Mouse (Mus musculus) liver, adult 2 months (tissue): ENCODE results near the gene Kmt2b. TPM values are rescaled to one million over a fixed set of nuclear protein-coding genes. Genes with fewer than 3 reads are reported as not detected.

ENCODE experiments used
- DNase-seq: peaks from one replicate; pipeline ENCODE4 v3.0.0-alpha.2; 2011; ENCODE audit warnings: low read depth, low spot score; ENCODE audit errors: extremely low read depth
- H3K27ac ChIP-seq: fragments of 200-500 bp; replicated peaks from 2 replicates; pipeline ENCODE4 v1.5.1; 2012; ENCODE audit warnings: low read depth, mild to moderate bottlenecking, control low read depth, inconsistent platforms, low read length; ENCODE audit not compliant: insufficient read depth
- H3K27me3 ChIP-seq: fragments of 200-500 bp; 2 replicates; pipeline ENCODE4 v1.6.1; 2012; ENCODE audit warnings: mild to moderate bottlenecking, moderate library complexity, low read length, inconsistent platforms; ENCODE audit not compliant: control insufficient read depth, insufficient read depth
- H3K36me3 ChIP-seq: fragments of 200-500 bp; 2 replicates; pipeline ENCODE4 v1.6.1; 2012; ENCODE audit warnings: low read length, inconsistent platforms; ENCODE audit not compliant: control insufficient read depth, insufficient read depth
- H3K4me1 ChIP-seq: fragments of 200-500 bp; 2 replicates; pipeline ENCODE4 v1.6.1; 2011; ENCODE audit warnings: low read length; ENCODE audit not compliant: control insufficient read depth, insufficient read depth
- H3K4me3 ChIP-seq: fragments of 200-500 bp; 2 replicates; pipeline ENCODE4 v1.5.1; 2011; ENCODE audit warnings: low read depth, mild to moderate bottlenecking, control low read depth, low read length, moderate library complexity; ENCODE audit not compliant: insufficient read depth
- H3K79me2 ChIP-seq: fragments of 200-500 bp; 2 replicates; pipeline ENCODE4 v1.6.1; 2012; ENCODE audit warnings: inconsistent platforms, mild to moderate bottlenecking, low read length, moderate library complexity; ENCODE audit not compliant: control insufficient read depth, insufficient read depth
- H3K9ac ChIP-seq: fragments of 200-500 bp; 2 replicates; pipeline ENCODE4 v1.6.1; 2012; ENCODE audit warnings: low read depth, mild to moderate bottlenecking, control low read depth, inconsistent platforms, low read length
- CTCF ChIP-seq: fragments of 200-500 bp; IDR thresholded peaks from 2 replicates; pipeline ENCODE4 v1.5.1; 2011; ENCODE audit warnings: low read depth, low read length, control low read depth
- POLR2A ChIP-seq: fragments of 200-500 bp; IDR thresholded peaks from 2 replicates; pipeline ENCODE4 v1.6.1; 2011; ENCODE audit warnings: low read length, control low read depth; ENCODE audit not compliant: insufficient read depth; ENCODE audit errors: extremely low read depth
- WGBS: fragments of 180-500 bp; shearing (Covaris S2); methylation state at CpG from one replicate; pipeline ENCODE4 v1.1.7; 2018; 5-methylcytosine and 5-hydroxymethylcytosine counted together
- polyA plus RNA-seq: library from polyadenylated mRNA; depleted of rRNA; stranded (reverse); fragments of >200 nt; gene quantifications from 2 replicates; pipeline ENCODE4 v1.2.3, GENCODE M21; 2012; rRNA removed
- total RNA-seq: library from RNA; depleted of rRNA; stranded (reverse); fragments of >200 nt; gene quantifications from 2 replicates; pipeline ENCODE4 v1.2.3, GENCODE M21; 2014; rRNA removed

Gene Kmt2b
- total and polyA plus RNA-seq, 2 experiments, result 3.4 to 19.2 TPM

DNA sequence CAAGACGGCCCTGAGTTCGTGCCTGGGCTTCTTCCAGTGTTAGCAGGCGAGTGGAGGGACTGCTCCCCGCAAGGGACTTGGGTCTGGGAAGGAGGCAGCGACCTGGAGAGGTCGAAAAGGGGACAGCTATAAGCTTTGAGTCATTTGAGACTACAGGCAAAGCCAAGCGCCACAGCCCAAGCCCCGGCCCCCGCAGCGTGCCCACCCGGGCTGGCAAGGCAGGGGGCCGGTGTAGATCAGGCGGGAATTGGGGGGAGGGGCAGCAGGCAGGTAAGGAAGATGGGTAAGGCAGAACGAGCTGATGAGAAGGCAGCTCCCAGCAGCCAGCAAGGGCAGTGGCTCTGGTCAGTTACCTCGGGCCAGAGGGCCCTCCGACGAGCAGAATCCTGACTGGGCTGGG lies 62.1 kb downstream of the Kmt2b start:
- no peaks in the 10 kb centered on the region for H3K27me3 ChIP-seq
- 46% methylated on average over 17 of the region's 17 CpGs for WGBS
- no peaks in the 10 kb centered on the region for H3K36me3 ChIP-seq
- H3K79me2 ChIP-seq, result no peaks in the 10 kb centered on the region
- H3K9ac ChIP-seq, result no peak overlapping the region
- TF ChIP-seq POLR2A (no peak), CTCF (no peak)
- no peak overlapping the region for H3K27ac ChIP-seq
- no peak for DNase-seq
- H3K4me1 ChIP-seq, result no peaks in the 10 kb centered on the region
- no peak overlapping the region for H3K4me3 ChIP-seq

DNA sequence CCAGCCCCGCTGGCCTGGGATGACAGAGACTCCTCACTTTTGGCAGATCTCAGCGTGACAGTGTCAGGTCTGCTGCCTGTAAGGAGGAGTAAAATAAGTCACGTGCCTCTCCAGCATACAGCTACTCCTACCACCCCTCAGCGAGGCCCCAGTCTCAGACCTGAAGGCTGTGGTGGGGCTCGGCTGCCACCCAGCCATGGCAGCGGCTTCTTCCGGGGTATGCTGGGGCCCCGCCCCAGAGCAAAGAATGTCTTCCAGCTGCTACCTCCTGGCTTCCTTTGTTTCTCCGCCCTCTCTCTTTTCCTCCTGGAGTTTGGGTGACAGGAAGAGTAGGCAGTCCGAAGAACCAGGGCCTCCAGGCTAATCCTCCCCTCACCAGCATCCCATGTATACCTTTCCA lies 62.6 kb downstream of the Kmt2b start:
- Histone ChIP-seq H3K4me1 (no peaks in the 10 kb centered on the region), H3K79me2 (no peaks in the 10 kb centered on the region), H3K9ac (no peak overlapping the region), H3K27ac (no peak overlapping the region), H3K36me3 (no peaks in the 10 kb centered on the region), H3K27me3 (no peaks in the 10 kb centered on the region), H3K4me3 (no peak overlapping the region)
- no peak for DNase-seq
- WGBS, result 62% methylated on average over 10 of the region's 10 CpGs
- TF ChIP-seq POLR2A (no peak), CTCF (no peak)

DNA sequence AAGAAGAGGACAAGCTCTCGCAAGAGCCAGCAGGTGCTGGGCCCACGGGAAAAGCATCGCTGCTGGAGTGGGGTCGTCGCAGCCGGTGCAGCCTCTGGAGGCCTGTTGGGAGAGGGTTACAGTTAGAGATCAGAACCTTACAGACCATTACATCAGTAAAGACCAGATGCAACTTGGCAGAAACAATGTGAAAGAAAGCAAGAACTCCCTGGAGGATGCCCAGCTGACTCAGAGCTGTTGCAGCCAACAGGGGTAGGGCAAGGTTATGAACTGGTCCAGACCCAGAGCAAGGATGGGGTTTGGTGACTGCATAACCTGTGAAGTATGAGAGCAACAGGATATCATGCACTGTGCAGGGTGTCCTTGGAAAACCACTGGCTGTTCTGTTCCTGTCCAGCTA lies 64.0 kb downstream of the Kmt2b start:
- whole genome bisulfite sequencing, result 91% methylated on average over 6 of the region's 6 CpGs
- no peak for DNase-seq
- no peaks in the 10 kb centered on the region for H3K27me3 ChIP-seq
- TF ChIP-seq CTCF, result no peak
- no peak for TF ChIP-seq POLR2A
- H3K4me3 ChIP-seq, result no peak overlapping the region
- no peak overlapping the region for H3K27ac ChIP-seq
- H3K36me3 ChIP-seq, result no peaks in the 10 kb centered on the region
- no peaks in the 10 kb centered on the region for H3K79me2 ChIP-seq
- no peak overlapping the region for H3K9ac ChIP-seq
- H3K4me1 ChIP-seq, result no peaks in the 10 kb centered on the region

GRCm38 (mm10) chr7:30522871-30523270 lies 65.7 kb downstream of the Kmt2b start:
- WGBS, result 92% methylated on average over 10 of the region's 10 CpGs
- no peak overlapping the region for H3K9ac ChIP-seq
- DNase-seq, result no peak
- TF ChIP-seq CTCF (no peak), POLR2A (no peak)
- no peak overlapping the region for H3K4me3 ChIP-seq
- H3K79me2 ChIP-seq, result no peaks in the 10 kb centered on the region
- H3K27me3 ChIP-seq, result no peaks in the 10 kb centered on the region
- H3K36me3 ChIP-seq, result no peaks in the 10 kb centered on the region
- H3K27ac ChIP-seq, result no peak overlapping the region
- no peaks in the 10 kb centered on the region for H3K4me1 ChIP-seq

GRCm38 (mm10) chr7:30520856-30521255 lies 67.7 kb downstream of the Kmt2b start:
- H3K4me3 ChIP-seq, result no peak overlapping the region
- H3K79me2 ChIP-seq, result no peaks in the 10 kb centered on the region
- no peak overlapping the region for H3K9ac ChIP-seq
- H3K36me3 ChIP-seq, result no peaks in the 10 kb centered on the region
- no peak for DNase-seq
- H3K27me3 ChIP-seq, result no peaks in the 10 kb centered on the region
- H3K4me1 ChIP-seq, result no peaks in the 10 kb centered on the region
- 92% methylated on average over 5 of the region's 5 CpGs for WGBS
- TF ChIP-seq CTCF (no peak), POLR2A (no peak)
- no peak overlapping the region for H3K27ac ChIP-seq

- TF ChIP-seq CTCF (no peak), POLR2A (no peak)
- Histone ChIP-seq H3K4me3 (no peak overlapping the region), H3K36me3 (no peaks in the 10 kb centered on the region), H3K27me3 (no peaks in the 10 kb centered on the region), H3K4me1 (no peaks in the 10 kb centered on the region), H3K79me2 (no peaks in the 10 kb centered on the region), H3K27ac (no peak overlapping the region), H3K9ac (no peak overlapping the region)
- 87% methylated on average over 4 of the region's 4 CpGs for WGBS
- no peak for DNase-seq
These were observed 68.1 kb downstream of the Kmt2b start for GRCm38 (mm10) chr7:30520396-30520795.

Other genes starting within 250 kb of the Kmt2b start
Only the 30 nearest of the 31 such genes appear.
- gene Lrfn3, start 226.0 kb downstream of the Kmt2b start, total RNA-seq, result 0.74 and 1.7 TPM in 2 replicates
- gene Lrfn3, start 226.0 kb downstream of the Kmt2b start, polyA plus RNA-seq, result 12.9 and 22.2 TPM in 2 replicates
- 46.1 and 57.6 TPM in 2 replicates for gene Tyrobp, start 175.0 kb downstream of the Kmt2b start, total RNA-seq
- 48.1 and 86.4 TPM in 2 replicates for gene Tyrobp, start 175.0 kb downstream of the Kmt2b start, polyA plus RNA-seq
- 1.9 and 2.1 TPM in 2 replicates for gene Hcst, start 168.9 kb downstream of the Kmt2b start, total RNA-seq
- 3.3 and 5.0 TPM in 2 replicates for gene Hcst, start 168.9 kb downstream of the Kmt2b start, polyA plus RNA-seq
- 0.55 and 1.0 TPM in 2 replicates for gene Nfkbid, start 167.0 kb downstream of the Kmt2b start, total RNA-seq
- gene Nfkbid, start 167.0 kb downstream of the Kmt2b start, polyA plus RNA-seq, result 0.52 and 0.92 TPM in 2 replicates
- 0.18 and 0.74 TPM in 2 replicates for gene Aplp1, start 143.2 kb downstream of the Kmt2b start, total RNA-seq
- 0.65 and 0.70 TPM in 2 replicates for gene Aplp1, start 143.2 kb downstream of the Kmt2b start, polyA plus RNA-seq
- gene Kirrel2, start 131.0 kb downstream of the Kmt2b start, total RNA-seq, result not detected in 2 replicates
- not detected in 2 replicates for gene Kirrel2, start 131.0 kb downstream of the Kmt2b start, polyA plus RNA-seq
- gene Nphs1, start 130.4 kb downstream of the Kmt2b start, total RNA-seq, result under 0.01 TPM in 1 of 2 replicates, not detected in the other
- not detected in 2 replicates for gene Nphs1, start 130.4 kb downstream of the Kmt2b start, polyA plus RNA-seq
- 220 and 232 TPM in 2 replicates for gene Prodh2, start 95.1 kb downstream of the Kmt2b start, total RNA-seq
- gene Prodh2, start 95.1 kb downstream of the Kmt2b start, polyA plus RNA-seq, result 416 and 432 TPM in 2 replicates
- 0.07 and 0.37 TPM in 2 replicates for gene Arhgap33, start 53.7 kb downstream of the Kmt2b start, total RNA-seq
- 0.72 and 1.2 TPM in 2 replicates for gene Arhgap33, start 53.7 kb downstream of the Kmt2b start, polyA plus RNA-seq
- gene Hspb6, start 36.5 kb downstream of the Kmt2b start, total RNA-seq, result 2.2 and 2.5 TPM in 2 replicates
- gene Hspb6, start 36.5 kb downstream of the Kmt2b start, polyA plus RNA-seq, result 22.5 and 29.2 TPM in 2 replicates
- 1.6 and 2.3 TPM in 2 replicates for gene Proser3, start 36.4 kb downstream of the Kmt2b start, total RNA-seq
- gene Proser3, start 36.4 kb downstream of the Kmt2b start, polyA plus RNA-seq, result 3.2 and 4.5 TPM in 2 replicates
- 2.7 and 4.0 TPM in 2 replicates for gene Lin37, start 28.9 kb downstream of the Kmt2b start, total RNA-seq
- 18.8 and 22.4 TPM in 2 replicates for gene Lin37, start 28.9 kb downstream of the Kmt2b start, polyA plus RNA-seq
- gene U2af1l4, start 25.4 kb downstream of the Kmt2b start, total RNA-seq, result 12.4 and 16.2 TPM in 2 replicates
- 31.3 and 34.6 TPM in 2 replicates for gene U2af1l4, start 25.4 kb downstream of the Kmt2b start, polyA plus RNA-seq
- gene Gm49396, start 25.4 kb downstream of the Kmt2b start, total RNA-seq, result 1.9 and 2.8 TPM in 2 replicates
- gene Gm49396, start 25.4 kb downstream of the Kmt2b start, polyA plus RNA-seq, result 0.70 and 0.91 TPM in 2 replicates
- gene Psenen, start 25.1 kb downstream of the Kmt2b start, total RNA-seq, result 34.9 and 38.0 TPM in 2 replicates
- gene Psenen, start 25.1 kb downstream of the Kmt2b start, polyA plus RNA-seq, result 126 and 149 TPM in 2 replicates
- gene Igflr1, start 23.3 kb downstream of the Kmt2b start, total RNA-seq, result 0.55 TPM in 1 of 2 replicates, not detected in the other
- 2.3 and 4.2 TPM in 2 replicates for gene Igflr1, start 23.3 kb downstream of the Kmt2b start, polyA plus RNA-seq
- 0.18 and 0.87 TPM in 2 replicates for gene Zbtb32, start 10.2 kb upstream of the Kmt2b start, total RNA-seq
- 0.58 and 0.61 TPM in 2 replicates for gene Zbtb32, start 10.2 kb upstream of the Kmt2b start, polyA plus RNA-seq
- gene Upk1a, start 24.1 kb upstream of the Kmt2b start, total RNA-seq, result not detected in 2 replicates
- gene Upk1a, start 24.1 kb upstream of the Kmt2b start, polyA plus RNA-seq, result 0.23 and 0.54 TPM in 2 replicates
- gene Cox6b1, start 37.4 kb upstream of the Kmt2b start, total RNA-seq, result 640 and 781 TPM in 2 replicates
- 399 and 416 TPM in 2 replicates for gene Cox6b1, start 37.4 kb upstream of the Kmt2b start, polyA plus RNA-seq
- 0.18 TPM in 1 of 2 replicates, not detected in the other for gene Etv2, start 47.1 kb upstream of the Kmt2b start, total RNA-seq
- gene Etv2, start 47.1 kb upstream of the Kmt2b start, polyA plus RNA-seq, result not detected in 2 replicates
- gene Rbm42, start 61.6 kb upstream of the Kmt2b start, total RNA-seq, result 17.1 and 20.7 TPM in 2 replicates
- gene Rbm42, start 61.6 kb upstream of the Kmt2b start, polyA plus RNA-seq, result 35.8 and 36.7 TPM in 2 replicates
- gene Haus5, start 76.3 kb upstream of the Kmt2b start, total RNA-seq, result 4.6 and 4.7 TPM in 2 replicates
- 3.7 and 5.3 TPM in 2 replicates for gene Haus5, start 76.3 kb upstream of the Kmt2b start, polyA plus RNA-seq
- not detected in 2 replicates for gene Pmis2, start 82.9 kb upstream of the Kmt2b start, total RNA-seq
- not detected in 2 replicates for gene Pmis2, start 82.9 kb upstream of the Kmt2b start, polyA plus RNA-seq
- gene 2200002J24Rik, start 110.2 kb upstream of the Kmt2b start, total RNA-seq, result 0.34 TPM in 1 of 2 replicates, not detected in the other
- gene 2200002J24Rik, start 110.2 kb upstream of the Kmt2b start, polyA plus RNA-seq, result not detected in 2 replicates
- 2.6 and 4.4 TPM in 2 replicates for gene Atp4a, start 123.5 kb upstream of the Kmt2b start, total RNA-seq
- 1.3 and 4.2 TPM in 2 replicates for gene Atp4a, start 123.5 kb upstream of the Kmt2b start, polyA plus RNA-seq
- gene Tmem147, start 140.8 kb upstream of the Kmt2b start, total RNA-seq, result 124 and 146 TPM in 2 replicates
- 248 and 335 TPM in 2 replicates for gene Tmem147, start 140.8 kb upstream of the Kmt2b start, polyA plus RNA-seq
- gene Gapdhs, start 155.0 kb upstream of the Kmt2b start, total RNA-seq, result not detected in 2 replicates
- gene Gapdhs, start 155.0 kb upstream of the Kmt2b start, polyA plus RNA-seq, result 0.50 and 1.3 TPM in 2 replicates
- gene Sbsn, start 162.7 kb upstream of the Kmt2b start, total RNA-seq, result 0.46 and 0.60 TPM in 2 replicates
- gene Sbsn, start 162.7 kb upstream of the Kmt2b start, polyA plus RNA-seq, result 0.33 and 0.41 TPM in 2 replicates
- gene Dmkn, start 175.0 kb upstream of the Kmt2b start, total RNA-seq, result not detected in 2 replicates
- gene Dmkn, start 175.0 kb upstream of the Kmt2b start, polyA plus RNA-seq, result 0.44 TPM in 1 of 2 replicates, not detected in the other
- not detected in 2 replicates for gene Krtdap, start 199.2 kb upstream of the Kmt2b start, total RNA-seq
- not detected in 2 replicates for gene Krtdap, start 199.2 kb upstream of the Kmt2b start, polyA plus RNA-seq